Mouse (Mus musculus) CH12.LX (cell line): ENCODE measurements around the gene Dab2. TPM values are rescaled to one million over a fixed set of nuclear protein-coding genes. Genes with fewer than 3 reads are reported as not detected.

ENCODE experiments used
- DNase-seq: peaks from one replicate; pipeline ENCODE4 v3.0.0-alpha.2; 2013; ENCODE audit errors: extremely low read depth
- H3K27ac ChIP-seq: 2 replicates; pipeline ENCODE4 v1.5.1; 2012; ENCODE audit warnings: low read depth, mild to moderate bottlenecking, control low read depth, moderate library complexity; ENCODE audit not compliant: insufficient read depth
- H3K27me3 ChIP-seq: replicated peaks from 2 replicates; pipeline ENCODE3; 2012; ENCODE audit warnings: inconsistent platforms
- H3K36me3 ChIP-seq, 2 experiments: replicated peaks in 1 of 2; 2 replicates each; pipeline versions ENCODE3 to v1.6.1; 2012; ENCODE audit warnings: inconsistent platforms in 1 of 2, low read length in 1 of 2, mild to moderate bottlenecking in 1 of 2, mixed read lengths in 1 of 2, moderate library complexity in 1 of 2; ENCODE audit not compliant: control insufficient read depth in 1 of 2, insufficient read depth in 1 of 2
- H3K4me1 ChIP-seq, 2 experiments: 2 replicates each; pipeline ENCODE4 v1.6.1; 2012; ENCODE audit warnings: inconsistent platforms in 1 of 2, moderate library complexity in 1 of 2; ENCODE audit not compliant: insufficient read depth in 2 of 2, control insufficient read depth in 1 of 2
- H3K4me2 ChIP-seq: 2 replicates; pipeline ENCODE4 v1.6.1; 2012; ENCODE audit warnings: low read depth, mild to moderate bottlenecking, control low read depth; ENCODE audit not compliant: poor library complexity, insufficient read depth, severe bottlenecking
- H3K4me3 ChIP-seq, 3 experiments: fragments of 150-350 bp in 1 of 3; sonication (generic) in 1 of 3; replicated peaks in 1 of 3; 2 replicates each; pipeline versions ENCODE3 to v1.5.1; 2011 to 2012; ENCODE audit warnings: low read depth in 2 of 3, low read length in 2 of 3, mild to moderate bottlenecking in 2 of 3, moderate library complexity in 2 of 3, control low read depth in 1 of 3, improper control_type of control experiment in 1 of 3, inconsistent platforms in 1 of 3, mixed read lengths in 1 of 3; ENCODE audit not compliant: poor library complexity in 1 of 3
- H3K79me2 ChIP-seq: replicated peaks from 2 replicates; pipeline ENCODE4 v1.6.1; 2012; ENCODE audit warnings: mild to moderate bottlenecking, moderate library complexity; ENCODE audit not compliant: control insufficient read depth, poor library complexity, insufficient read depth, severe bottlenecking; ENCODE audit errors: extremely low read depth
- H3K9ac ChIP-seq: 2 replicates; pipeline ENCODE4 v1.6.1; 2012; ENCODE audit warnings: low read depth, mild to moderate bottlenecking, control low read depth, moderate library complexity; ENCODE audit not compliant: insufficient read depth
- H3K9me3 ChIP-seq: replicated peaks from 2 replicates; pipeline ENCODE3; 2012; ENCODE audit warnings: low read length, inconsistent platforms, mixed read lengths
- BHLHE40 ChIP-seq: IDR thresholded peaks from 2 replicates; pipeline ENCODE4 v1.6.1; 2011; ENCODE audit warnings: mild to moderate bottlenecking, low read depth, low read length, improper control_type of control experiment
- CHD2 ChIP-seq: IDR thresholded peaks from 2 replicates; pipeline ENCODE4 v1.6.1; 2011; ENCODE audit warnings: low read length, improper control_type of control experiment
- CTCF ChIP-seq, 2 experiments: IDR thresholded peaks in 1 of 2; conservative IDR thresholded peaks in 1 of 2; 2 replicates each; pipeline ENCODE4 v1.5.1; 2011 to 2012; ENCODE audit warnings: low read depth in 2 of 2, low read length in 2 of 2, improper control_type of control experiment in 1 of 2, inconsistent platforms in 1 of 2, mild to moderate bottlenecking in 1 of 2, moderate library complexity in 1 of 2
- E2F4 ChIP-seq: IDR thresholded peaks from 2 replicates; pipeline ENCODE4 v1.6.1; 2011; ENCODE audit warnings: low read depth, low read length, improper control_type of control experiment; ENCODE audit not compliant: insufficient replicate concordance
- ELF1 ChIP-seq: IDR thresholded peaks from 2 replicates; pipeline ENCODE4 v1.6.1; 2014; ENCODE audit warnings: low read depth, mild to moderate bottlenecking, inconsistent platforms, low read length, improper control_type of control experiment
- EP300 ChIP-seq: IDR thresholded peaks from 2 replicates; pipeline ENCODE4 v1.6.1; 2011; ENCODE audit warnings: low read length, improper control_type of control experiment
- GABPA ChIP-seq: IDR thresholded peaks from 2 replicates; pipeline ENCODE4 v1.6.1; 2012; ENCODE audit warnings: low read depth, low read length, improper control_type of control experiment, inconsistent platforms; ENCODE audit not compliant: insufficient replicate concordance
- KAT2A ChIP-seq: IDR thresholded peaks from 2 replicates; pipeline ENCODE4 v1.6.1; 2012; ENCODE audit warnings: low read length, improper control_type of control experiment, inconsistent platforms; ENCODE audit not compliant: insufficient replicate concordance
- MEF2A ChIP-seq: IDR thresholded peaks from 2 replicates; pipeline ENCODE4 v1.6.1; 2014; ENCODE audit warnings: low read depth, mild to moderate bottlenecking, inconsistent platforms, low read length, improper control_type of control experiment, borderline replicate concordance
- MXI1 ChIP-seq: IDR thresholded peaks from 2 replicates; pipeline ENCODE4 v1.6.1; 2011; ENCODE audit warnings: mild to moderate bottlenecking, low read depth, low read length, improper control_type of control experiment
- MYC ChIP-seq: IDR thresholded peaks from 2 replicates; pipeline ENCODE4 v1.6.1; 2011; ENCODE audit warnings: low read depth, mild to moderate bottlenecking, improper control_type of control experiment, low read length
- NELFE ChIP-seq: IDR thresholded peaks from 2 replicates; pipeline ENCODE4 v1.6.1; 2011; ENCODE audit warnings: low read depth, low read length, improper control_type of control experiment
- PAX5 ChIP-seq: IDR thresholded peaks from 2 replicates; pipeline ENCODE4 v1.6.1; 2012; ENCODE audit warnings: low read length, inconsistent platforms, mixed read lengths
- POLR2AphosphoS2 ChIP-seq: IDR thresholded peaks from 2 replicates; pipeline ENCODE4 v1.6.1; 2011; ENCODE audit warnings: low read depth, low read length, improper control_type of control experiment
- RAD21 ChIP-seq: IDR thresholded peaks from 2 replicates; pipeline ENCODE4 v1.6.1; 2011; ENCODE audit warnings: low read depth, mild to moderate bottlenecking, low read length, improper control_type of control experiment, moderate library complexity
- RCOR1 ChIP-seq: conservative IDR thresholded peaks from 2 replicates; pipeline ENCODE4 v1.6.1; 2012; ENCODE audit warnings: low read depth, mild to moderate bottlenecking, inconsistent platforms, low read length, improper control_type of control experiment
- SIN3A ChIP-seq: IDR thresholded peaks from 2 replicates; pipeline ENCODE4 v1.6.1; 2012; ENCODE audit warnings: low read length, improper control_type of control experiment, inconsistent platforms
- SMC3 ChIP-seq: IDR thresholded peaks from 2 replicates; pipeline ENCODE4 v1.6.1; 2011; ENCODE audit warnings: low read depth, low read length, improper control_type of control experiment
- TBP ChIP-seq: conservative IDR thresholded peaks from 2 replicates; pipeline ENCODE4 v1.6.1; 2011; ENCODE audit warnings: low read depth, low read length, improper control_type of control experiment
- USF2 ChIP-seq: conservative IDR thresholded peaks from 2 replicates; pipeline ENCODE4 v1.6.1; 2011; ENCODE audit warnings: low read depth, low read length, improper control_type of control experiment
- dilution Hi-C: fragments of 300-500 bp; cut with MboI; formaldehyde crosslinking; loops from 2 replicates; pipeline ENCODE4 v1.14.3; 2020; ENCODE audit warnings: low sequenced_read_pairs; ENCODE audit not compliant: extremely low pct_unique_long_range_greater_than_20kb, extremely low pct_ligation_motif_present
- in situ Hi-C: fragments of 300-500 bp; cut with MboI; formaldehyde crosslinking; loops from 3 replicates; pipeline ENCODE4 v1.14.3; 2019; ENCODE audit warnings: low sequenced_read_pairs, low pct_ligation_motif_present, low pct_unique_long_range_greater_than_20kb, mixed read lengths
- polyA plus RNA-seq: library from polyadenylated mRNA; unstranded; fragments of >175 nt; gene quantifications from 2 replicates; pipeline ENCODE4 v1.2.1, GENCODE M21; 2012; ENCODE audit warnings: low read depth; ENCODE audit not compliant: insufficient read length
- total RNA-seq, 2 experiments: library from RNA; depleted of rRNA; stranded (reverse); fragments of 300-350 nt in 1 of 2; fragments of >200 nt in 1 of 2; gene quantifications; 2 replicates each; pipeline ENCODE4 v1.2.3; 2012 to 2014

The Dab2 gene
- total and polyA plus RNA-seq, 3 experiments, result 0.17 TPM; not detected in 1

- H3K36me3 ChIP-seq, result no peaks in the 10 kb centered on the region
- no peak for DNase-seq
- in situ Hi-C loops (no loop called here), dilution Hi-C loops (no loop called here)
- no peak overlapping the region for H3K4me3 ChIP-seq
- no peaks in the 10 kb centered on the region for H3K27me3 ChIP-seq
- TF ChIP-seq USF2 (no peak), EP300 (no peak), RAD21 (no peak), ELF1 (no peak), MYC (no peak), SMC3 (no peak), E2F4 (no peak), PAX5 (no peak), TBP (no peak), NELFE (no peak), CTCF (conservative IDR thresholded peaks at IDR 0.05 in 1 of 2, IDR thresholded peaks at IDR 0.05 in 1 of 2; ENCODE audit: low read depth in 2 of 2, low read length in 2 of 2) (no peak), MXI1 (no peak), CHD2 (no peak), MEF2A (no peak), GABPA (no peak), KAT2A (no peak)
- H3K4me1 ChIP-seq, result no peaks in the 10 kb centered on the region
- H3K9ac ChIP-seq, result no peak overlapping the region
- no peak overlapping the region for H3K27ac ChIP-seq
- no peaks in the 10 kb centered on the region for H3K9me3 ChIP-seq
- no peaks in the 10 kb centered on the region for H3K79me2 ChIP-seq
- no peak overlapping the region for H3K4me2 ChIP-seq
Measured at GRCm38 (mm10) chr15:6390106-6390505, 90.5 kb downstream of the Dab2 start.

GRCm38 (mm10) chr15:6390657-6391056 is 91.1 kb downstream of the Dab2 start:
- no peak overlapping the region for H3K4me2 ChIP-seq
- H3K36me3 ChIP-seq, result no peaks in the 10 kb centered on the region
- H3K9ac ChIP-seq, result no peak overlapping the region
- H3K9me3 ChIP-seq, result no peaks in the 10 kb centered on the region
- no peaks in the 10 kb centered on the region for H3K4me1 ChIP-seq
- no peaks in the 10 kb centered on the region for H3K27me3 ChIP-seq
- dilution Hi-C loops (no loop called here), in situ Hi-C loops (no loop called here)
- no peaks in the 10 kb centered on the region for H3K79me2 ChIP-seq
- TF ChIP-seq POLR2AphosphoS2 (no peak), SIN3A (no peak), GABPA (no peak), USF2 (no peak), CTCF (conservative IDR thresholded peaks at IDR 0.05 in 1 of 2, IDR thresholded peaks at IDR 0.05 in 1 of 2; ENCODE audit: low read depth in 2 of 2, low read length in 2 of 2) (no peak), BHLHE40 (no peak), RCOR1 (no peak)
- TF ChIP-seq, all 38 proteins: peak for 0
- no peak for DNase-seq
- H3K27ac ChIP-seq, result no peak overlapping the region
- H3K4me3 ChIP-seq, result no peak overlapping the region
